Mouse (Mus musculus) layer of hippocampus, postnatal 25 days (tissue): Measurements from ENCODE around the gene Dennd4b. TPM values are rescaled to one million over a fixed set of nuclear protein-coding genes. Genes with fewer than 3 reads are reported as not detected.

ENCODE experiments used
- microRNA-seq, 2 experiments: library from miRNA; unstranded; fragments of <30 nt; microRNA quantifications; one replicate each; pipeline ENCODE4 v1.2.0; 2021
- total RNA-seq, 2 experiments: library from RNA; stranded (reverse); gene quantifications; 2 replicates each; pipeline ENCODE4 v1.2.3; 2021

Gene Dennd4b
- total RNA-seq, 2 experiments from 2014 or later: 31.6 to 34.1 TPM

Small RNA genes within 50 kb of the gene (microRNA-seq; reads per million reads assigned to microRNA genes)
- 0.37 to 1.4 reads per million in 2 experiments for gene Mir7012

Other genes starting within 250 kb of the Dennd4b start
- 10 to 100 TPM; 88.7 to 91.7 TPM for gene 4933434E20Rik, start 213.5 kb upstream of the Dennd4b start, total RNA-seq
- 100 to 1,000 TPM; 144 to 181 TPM for gene Ubap2l, start 212.6 kb upstream of the Dennd4b start, total RNA-seq
- 100 to 1,000 TPM; 164 to 185 TPM for gene Tpm3, start 192.5 kb upstream of the Dennd4b start, total RNA-seq
- gene Nup210l, start 161.1 kb upstream of the Dennd4b start, total RNA-seq: under 1 TPM; 0.42 to 0.59 TPM
- gene Rps27, start 51.5 kb upstream of the Dennd4b start, total RNA-seq: 100 to 1,000 TPM; 806 to 871 TPM
- 1 to 10 TPM; 7.5 to 8.9 TPM for gene Rab13, start 51.5 kb upstream of the Dennd4b start, total RNA-seq
- gene Jtb, start 33.6 kb upstream of the Dennd4b start, total RNA-seq: 10 to 100 TPM; 42.4 to 43.4 TPM
- not detected for gene Creb3l4, start 21.7 kb upstream of the Dennd4b start, total RNA-seq
- 10 to 100 TPM; 49.9 to 51.1 TPM for gene Slc39a1, start 17.0 kb upstream of the Dennd4b start, total RNA-seq
- 10 to 100 TPM; 27.9 to 39.0 TPM for gene Crtc2, start 11.0 kb upstream of the Dennd4b start, total RNA-seq
- gene Gatad2b, start 28.0 kb downstream of the Dennd4b start, total RNA-seq: 100 to 1,000 TPM in 1 of 2 experiments, 10 to 100 TPM in 1; 90.0 to 112 TPM
- 10 to 100 TPM; 13.7 to 17.1 TPM for gene Slc27a3, start 124.8 kb downstream of the Dennd4b start, total RNA-seq
- 10 to 100 TPM; 69.1 to 70.6 TPM for gene Ints3, start 168.4 kb downstream of the Dennd4b start, total RNA-seq
- gene Npr1, start 200.7 kb downstream of the Dennd4b start, total RNA-seq: 1 to 10 TPM; 4.7 to 5.0 TPM
- 10 to 100 TPM; 81.2 to 87.4 TPM for gene Ilf2, start 210.9 kb downstream of the Dennd4b start, total RNA-seq
- 10 to 100 TPM; 49.8 to 53.4 TPM for gene Snapin, start 225.8 kb downstream of the Dennd4b start, total RNA-seq
- 100 to 1,000 TPM; 159 to 166 TPM for gene Chtop, start 244.3 kb downstream of the Dennd4b start, total RNA-seq
- gene S100a1, start 249.2 kb downstream of the Dennd4b start, total RNA-seq: 100 to 1,000 TPM in 1 of 2 experiments, 10 to 100 TPM in 1; 92.6 to 106 TPM
- 10 to 100 TPM; 22.6 to 27.6 TPM for gene S100a13, start 249.2 kb downstream of the Dennd4b start, total RNA-seq